Mouse (Mus musculus) heart, postnatal 10 days (tissue): ENCODE data around the gene Npb. TPM values are rescaled to one million over a fixed set of nuclear protein-coding genes. Genes with fewer than 3 reads are reported as not detected.
A peak's percentile ranks its signal among the peaks of the same experiment; 100 is the strongest.

ENCODE experiments used
- DNase-seq, 2 experiments: peaks; one replicate each; pipeline ENCODE4 v3.0.0; 2021
- intact Hi-C: fragments of 180-260 bp; cut with DNase I; formaldehyde crosslinking; loops from one replicate; pipeline ENCODE4 v1.15.1; 2025
- total RNA-seq, 2 experiments: library from RNA; stranded (reverse); gene quantifications; 2 replicates each; pipeline ENCODE4 v1.2.3; 2021

Npb gene
- total RNA-seq, 2 experiments from 2014 or later: 0.55 to 0.98 TPM

DNA sequence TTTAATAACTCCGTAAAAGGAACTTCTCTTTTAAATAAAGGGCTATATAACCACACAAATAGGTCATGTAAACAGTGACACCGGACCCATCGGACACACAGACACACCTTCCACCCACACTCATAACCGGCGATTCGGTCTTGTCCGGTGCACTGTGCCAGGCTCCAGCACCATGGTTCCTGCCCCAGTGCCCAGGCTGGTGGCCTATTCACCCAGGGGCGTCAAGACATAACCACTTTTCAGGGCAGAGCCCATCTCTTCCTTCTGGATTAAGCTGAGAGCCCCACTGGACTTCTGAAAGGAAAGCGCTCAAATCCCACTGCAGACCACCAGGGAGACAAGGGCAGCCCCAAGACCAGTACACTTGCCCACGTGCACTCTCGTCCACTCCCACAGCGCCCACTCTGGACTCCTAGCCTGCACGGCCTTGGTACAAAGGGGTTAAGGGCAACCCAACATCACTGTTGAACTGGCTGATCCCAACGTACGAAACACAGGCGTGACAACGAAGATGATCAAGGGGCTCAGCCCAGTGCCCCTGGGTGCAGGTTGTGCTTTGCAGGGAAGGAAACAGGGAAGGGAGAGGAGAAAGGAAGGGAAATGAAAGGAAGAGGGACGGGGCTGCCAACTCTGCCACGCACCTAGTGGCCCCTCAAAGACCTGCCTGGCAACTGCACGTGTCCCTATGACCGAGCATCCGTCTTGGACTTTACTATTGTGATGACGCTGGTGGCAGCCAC, 20.5 kb downstream of the Npb start:
- intact Hi-C loops: no loop called here
- no peak for DNase-seq

DNA sequence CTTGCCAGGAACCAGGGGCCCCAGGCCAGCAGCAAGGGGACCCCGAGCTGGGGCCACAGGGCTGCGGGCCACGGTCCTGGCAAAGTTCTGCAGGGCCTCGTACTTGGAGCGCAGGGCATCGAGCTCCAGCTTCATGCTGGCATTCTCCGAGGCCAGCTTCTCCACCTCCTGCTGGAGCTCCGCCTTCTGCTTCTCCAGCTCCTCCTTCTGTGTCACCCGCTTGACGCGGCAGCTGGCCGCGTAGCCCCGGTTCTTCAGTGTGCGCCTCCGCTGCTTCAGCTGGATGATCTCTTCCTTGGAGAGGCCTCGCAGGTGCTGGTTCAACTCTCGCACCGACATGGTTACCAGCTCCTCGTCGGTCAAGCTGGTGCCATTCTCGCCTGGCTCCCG, 21.1 kb downstream of the Npb start:
- DNase-seq: peak in 1 of 2 experiments; percentile 44
- intact Hi-C loops: no loop called here

DNA sequence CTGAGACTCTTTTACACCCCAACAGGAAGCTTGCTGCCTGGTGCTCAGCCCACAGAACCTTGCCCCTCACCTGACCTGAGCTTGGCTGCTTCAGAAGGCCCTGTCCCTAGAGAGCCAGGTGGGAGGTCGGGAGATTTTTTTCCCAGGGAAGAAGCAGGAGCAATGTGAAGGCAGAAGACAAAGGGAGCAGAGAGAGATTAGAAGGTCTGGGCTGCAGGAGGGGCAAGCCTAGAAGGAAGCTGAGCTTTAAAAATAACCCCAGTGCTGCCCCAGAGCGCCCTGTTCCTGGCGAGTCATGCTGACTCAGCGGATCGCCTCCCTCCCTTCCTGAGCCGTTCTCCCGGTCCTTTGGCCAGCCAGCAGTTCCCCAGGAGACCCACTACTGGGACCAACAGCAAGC, 21.6 kb downstream of the Npb start:
- intact Hi-C loops: no loop called here
- peak; percentile 68 to 73 for DNase-seq

GRCm38 (mm10) chr11:120630401-120630871, 22.2 kb downstream of the Npb start:
- peak in 1 of 2 experiments; percentile 56 for DNase-seq
- intact Hi-C loops: no loop called here

DNA sequence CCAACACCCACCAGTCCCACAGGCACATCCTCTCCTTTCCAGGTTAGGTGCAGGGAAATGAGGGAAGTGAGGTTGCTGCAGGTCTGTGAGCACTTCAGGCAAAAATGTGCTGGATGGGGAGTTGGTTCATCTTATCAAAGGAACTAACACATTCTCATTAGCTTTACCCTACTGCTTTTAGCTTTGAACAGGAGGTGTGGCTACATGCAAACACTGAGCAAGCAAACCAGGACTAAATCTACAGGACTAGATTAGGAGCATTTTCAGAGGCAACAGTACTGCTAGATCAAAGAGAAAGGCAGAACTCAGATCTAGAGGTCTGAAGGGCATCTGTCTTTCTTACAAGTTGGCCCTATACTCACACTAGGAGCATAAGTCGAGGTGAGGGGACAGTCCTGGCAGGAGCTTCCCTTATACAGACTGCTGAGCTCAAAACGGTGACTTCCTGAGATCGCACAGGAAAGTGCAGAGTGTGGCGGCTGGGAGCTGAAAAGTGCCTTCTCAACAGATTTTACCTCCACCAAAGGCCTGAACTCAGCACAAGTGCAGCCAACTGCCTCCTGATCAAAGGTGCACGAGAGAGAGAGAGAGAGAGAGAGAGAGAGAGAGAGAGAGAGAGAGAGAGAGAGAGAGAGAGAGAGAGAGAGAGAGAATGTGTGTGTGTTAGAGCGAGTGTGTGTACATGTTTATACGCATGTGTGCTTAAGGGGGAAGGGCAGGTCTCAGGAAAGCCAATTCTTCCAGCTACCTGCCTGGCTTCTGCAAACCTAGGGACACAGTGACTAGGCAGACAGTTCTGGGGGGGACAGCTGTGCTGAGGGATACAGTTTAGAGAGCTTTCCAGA, 22.8 kb downstream of the Npb start:
- intact Hi-C loops: no loop called here
- DNase-seq: no peak

DNA sequence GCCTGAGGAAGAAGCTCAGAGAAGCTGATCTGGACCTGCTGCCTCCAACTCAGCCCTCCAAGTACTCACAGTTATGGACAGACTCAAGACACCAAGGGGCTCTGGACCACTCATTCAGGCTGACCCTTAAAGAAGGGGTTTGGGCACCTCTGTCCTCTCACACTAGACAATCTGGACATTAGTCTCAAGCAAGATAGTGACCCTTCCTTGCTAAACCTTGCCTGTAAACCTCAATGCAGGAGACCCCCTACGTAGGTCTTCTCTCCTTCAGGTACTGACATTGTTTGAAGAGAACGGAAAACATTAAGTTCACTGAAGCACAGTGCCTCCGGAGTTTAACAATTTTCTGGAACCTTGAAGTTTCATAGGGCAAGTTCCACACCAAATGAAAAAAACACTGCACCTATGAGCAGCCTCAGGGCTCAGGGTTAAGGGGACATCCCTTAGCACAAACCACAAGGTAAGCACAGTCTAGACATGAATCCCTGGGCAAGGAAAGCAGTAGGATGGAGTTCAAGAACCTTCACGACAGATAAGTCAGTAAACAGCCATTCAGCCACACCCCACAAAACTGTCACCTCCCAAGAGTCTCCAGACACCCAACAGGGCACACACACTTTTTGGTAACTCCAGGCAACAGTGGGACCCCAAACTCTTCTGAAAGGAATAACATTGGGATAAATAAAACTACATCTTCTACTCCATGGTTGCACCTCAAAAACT, 23.6 kb downstream of the Npb start:
- DNase-seq: no peak
- intact Hi-C loops: no loop called here

- intact Hi-C loops: no loop called here
- DNase-seq: peak; percentile 78 to 80
Measured at GRCm38 (mm10) chr11:120632559-120633519, 24.6 kb downstream of the Npb start.

DNA sequence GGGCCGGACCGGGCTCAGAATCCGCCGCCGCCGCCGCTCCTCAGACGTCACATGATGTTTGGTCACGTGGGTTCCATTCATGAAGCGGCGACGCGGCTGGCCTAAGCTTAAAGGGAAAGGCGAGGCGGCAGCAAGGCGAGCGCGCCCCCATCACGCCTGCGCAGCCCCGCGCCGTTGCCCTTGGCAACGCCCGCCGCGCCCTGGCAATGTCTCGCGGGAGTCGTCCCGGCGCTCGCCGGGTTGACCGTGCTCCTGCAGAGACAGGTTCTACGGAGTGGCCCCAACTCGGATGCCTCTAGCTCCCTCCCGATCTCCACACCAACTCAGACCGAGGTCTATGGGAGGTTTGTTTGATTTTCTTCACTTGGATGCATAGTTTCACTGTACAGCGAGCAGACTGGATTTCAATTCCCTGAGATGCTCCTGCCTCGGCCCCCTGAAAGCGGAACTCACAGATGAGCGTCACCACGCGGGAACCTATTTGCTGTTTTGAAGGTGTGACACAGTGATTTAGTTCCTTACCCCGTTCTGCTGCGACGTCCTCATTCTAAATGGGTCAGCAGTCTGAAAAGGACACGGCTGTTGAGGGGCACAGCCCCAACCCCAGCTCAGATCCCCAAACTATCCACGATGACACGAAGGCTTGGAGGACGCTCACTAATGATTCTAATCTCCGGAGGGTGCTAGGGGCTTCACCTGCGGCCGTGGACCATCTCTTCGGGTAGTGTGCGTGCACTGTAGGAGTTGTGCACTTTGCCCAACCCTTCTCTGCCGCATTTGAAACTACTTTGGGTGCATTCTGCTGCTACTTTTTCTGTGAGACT, 25.5 kb downstream of the Npb start, which contains the start of gene Mafg:
TSS of gene Mafg (minus strand) at position 81 of the 824 bp plus-strand sequence.
- intact Hi-C loops: no loop called here

DNA sequence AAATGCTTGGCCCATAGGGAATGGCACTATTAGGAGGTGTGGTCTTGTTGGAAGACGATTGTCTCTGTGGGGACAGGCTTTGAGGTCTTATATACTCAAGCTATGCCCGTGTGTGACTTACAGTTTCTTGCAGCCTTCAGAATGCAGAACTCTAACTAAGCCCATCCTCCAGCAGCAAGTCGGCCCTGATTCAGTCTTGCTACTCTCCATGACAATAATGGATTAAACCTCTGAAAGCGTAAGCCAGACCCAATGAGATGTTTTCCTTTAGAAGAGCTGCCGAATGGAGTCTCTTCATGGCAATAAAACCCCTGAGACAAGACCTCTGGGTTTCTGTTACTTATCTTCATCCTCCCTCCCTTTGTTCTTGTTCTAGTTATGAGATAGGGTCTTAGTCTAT, 26.5 kb downstream of the Npb start:
- no peak for DNase-seq

More for the DNA sequence above, 25.5 kb downstream of the Npb start, which contains the start of gene Mafg:
- peak; percentile 95 for DNase-seq

GRCm38 (mm10) chr11:120641255-120641654, 33.0 kb downstream of the Npb start:
- intact Hi-C loops: no loop called here
- no peak for DNase-seq

More for the DNA sequence above, 26.5 kb downstream of the Npb start:
- intact Hi-C loops: no loop called here

DNA sequence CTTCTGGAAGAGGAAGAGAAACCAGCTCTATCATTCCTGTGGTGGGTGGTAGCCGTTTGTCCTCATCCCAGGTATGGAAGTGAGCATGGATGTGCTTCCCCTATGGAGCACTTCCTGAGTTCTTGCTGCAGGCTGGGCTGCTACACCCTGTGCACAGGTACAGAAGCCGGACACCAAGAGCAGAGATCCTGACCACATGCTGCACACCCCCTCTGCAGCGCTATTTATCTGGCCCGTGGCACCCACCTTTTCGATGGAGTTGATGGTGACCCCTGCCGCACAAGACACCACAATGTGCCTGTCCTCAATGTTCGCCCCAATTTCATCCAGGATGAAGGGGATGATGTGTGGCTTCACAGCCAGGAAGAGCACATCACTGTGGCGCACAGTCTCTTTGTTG, 33.6 kb downstream of the Npb start:
- intact Hi-C loops: no loop called here

GRCm38 (mm10) chr11:120642939-120643600, 34.8 kb downstream of the Npb start:
- intact Hi-C loops: no loop called here
- DNase-seq: no peak

More for the DNA sequence above, 33.6 kb downstream of the Npb start:
- DNase-seq: no peak

- peak; percentile 96 for DNase-seq
- intact Hi-C loops: no loop called here
Measured at GRCm38 (mm10) chr11:120643601-120643987, 35.3 kb downstream of the Npb start, which contains the start of gene Pycr1. Gene Pycr1 (minus strand): TSS chr11:120643769.

GRCm38 (mm10) chr11:120647047-120647830, 39.0 kb downstream of the Npb start:
- DNase-seq: peak in 1 of 2 experiments; percentile 39
- intact Hi-C loops: no loop called here

DNA sequence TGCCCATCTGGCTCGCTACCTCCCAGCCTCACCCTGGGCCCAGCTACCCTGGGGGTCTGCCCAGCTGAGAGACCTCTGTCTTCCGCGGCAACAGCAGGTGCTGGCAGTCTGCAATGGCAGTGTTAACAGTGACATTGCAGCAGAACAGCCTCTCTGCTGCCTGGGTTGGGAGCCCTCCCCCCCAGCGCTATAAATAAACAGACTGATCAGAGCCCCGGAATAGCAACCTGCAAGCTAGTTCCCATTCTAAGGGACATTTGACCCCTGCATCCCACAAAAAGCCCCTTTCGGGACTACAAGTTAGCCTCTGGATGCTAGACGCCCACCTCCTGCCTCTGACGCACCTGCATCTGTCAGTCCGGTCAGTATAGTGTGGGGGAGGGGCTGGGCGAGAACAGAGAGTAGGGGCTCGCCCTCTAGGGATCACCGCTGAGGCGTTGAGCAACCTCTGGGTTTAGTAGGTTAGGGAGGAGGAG, 39.8 kb downstream of the Npb start, which contains the start of gene Myadml2:
TSS of gene Myadml2 (minus strand) at position 158 of the 476 bp plus-strand sequence.
- peak; percentile 75 to 76 for DNase-seq
- intact Hi-C loops: no loop called here

- DNase-seq: no peak
- intact Hi-C loops: no loop called here
Measured at GRCm38 (mm10) chr11:120651872-120652271, 43.6 kb downstream of the Npb start.

DNA sequence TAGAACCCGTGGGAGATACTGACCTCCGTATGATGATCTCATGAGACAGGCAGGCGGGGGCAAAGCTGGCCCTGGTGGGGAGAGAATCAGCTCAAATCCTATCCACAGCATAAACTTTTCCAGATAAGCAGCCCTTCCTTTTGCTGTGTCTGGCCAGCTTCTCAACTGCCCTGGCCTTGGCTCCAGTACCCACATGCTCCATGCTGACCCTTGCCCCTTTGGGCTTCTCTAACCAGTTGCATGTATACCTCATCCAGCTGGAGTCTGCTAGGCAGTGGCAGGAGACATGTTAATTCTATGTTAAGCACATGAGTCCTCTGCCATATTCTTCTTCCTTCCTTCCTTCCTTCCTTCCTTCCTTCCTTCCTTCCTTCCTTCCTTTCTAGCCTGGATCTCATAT, 46.5 kb downstream of the Npb start:
- intact Hi-C loops: loop anchor here (5.0 kb wide), 1 partner anchor 123 kb away; no protein-coding TSS in a partner anchor
- no peak for DNase-seq
